ENCODE assay signal across 25 mouse cellular contexts in genomic region chr7:138345451-138345850, GRCm38 (mm10). TPM values are rescaled to one million over a fixed set of nuclear protein-coding genes. Genes with fewer than 3 reads are reported as not detected.
DNase-seq lines count a peak whose midpoint lies in the region; ATAC-seq lines count a peak whose summit lies in the region.
"Had no signal": no experiment of that assay in that cellular context is flagged by ENCODE, and none has a peak within 500 bp of the region (broad histone marks: within the 10 kb centered on the region; RNA-seq: fewer than 3 reads in every experiment).

No protein-coding gene starts in this region.

- H3K4me1 ChIP-seq in forebrain, embryonic 16.5 days (replicated peaks; ENCODE audit: control insufficient read depth, insufficient read depth, low read length) = no peaks in the 10 kb centered on the region
- peaks cover 5% of the 10 kb centered on the region for H3K4me1 ChIP-seq in forebrain, embryonic 13.5 days
- no peaks in the 10 kb centered on the region for H3K4me1 ChIP-seq in kidney, embryonic 15.5 days
- no peaks in the 10 kb centered on the region for H3K4me1 ChIP-seq in midbrain, embryonic 14.5 days (ENCODE audit: control insufficient read depth, insufficient read depth, low read length)
- 0 out of 2 replicates have a peak, but pooled peaks cover 2% of the 10 kb centered on the region for H3K4me1 ChIP-seq in midbrain, embryonic 10.5 days
- H3K4me1 ChIP-seq: heart, embryonic 10.5 days; intestine, embryonic 15.5 days; limb, embryonic 10.5 days; liver, embryonic 15.5 days; lung, embryonic 15.5 days; megakaryocyte, embryonic 14.5 days had no signal

- DNase-seq in kidney, adult 18-20 months = no peak
- DNase-seq in midbrain, embryonic 14.5 days = peak; percentile 47
- no peak for DNase-seq in midbrain, embryonic 10.5 days (ENCODE audit: low spot score)
- no peak for DNase-seq in gastrocnemius, postnatal 10 days
- DNase-seq: adrenal gland, adult 2 months; cerebellum, adult 18-20 months; heart, postnatal 4 days; liver; lung, postnatal 36 days; right cerebral cortex, postnatal 14 days had no signal

- no peaks in the 10 kb centered on the region for H3K36me3 ChIP-seq in forebrain, embryonic 16.5 days (ENCODE audit: control insufficient read depth, insufficient read depth)
- no peaks in the 10 kb centered on the region for H3K36me3 ChIP-seq in forebrain, embryonic 13.5 days (ENCODE audit: poor library complexity, severe bottlenecking)
- no peaks in the 10 kb centered on the region for H3K36me3 ChIP-seq in kidney, embryonic 15.5 days
- no peaks in the 10 kb centered on the region for H3K36me3 ChIP-seq in midbrain, embryonic 14.5 days (ENCODE audit: control insufficient read depth, insufficient read depth, low read length)
- H3K36me3 ChIP-seq in midbrain, embryonic 10.5 days = no peaks in the 10 kb centered on the region
- H3K36me3 ChIP-seq: heart, embryonic 10.5 days; intestine, embryonic 15.5 days; limb, embryonic 10.5 days; liver, embryonic 15.5 days; lung, embryonic 15.5 days had no signal

- ATAC-seq in forebrain, embryonic 16.5 days = peak; percentile 40; the same call in 1 of the 2 replicates
- ATAC-seq in forebrain, embryonic 13.5 days = no peak
- peak; percentile 74 for ATAC-seq in kidney, embryonic 15.5 days (replicated peaks; ENCODE audit: low FRiP score)
- no peak for ATAC-seq in midbrain, embryonic 14.5 days (ENCODE audit: low FRiP score, low TSS enrichment)
- ATAC-seq: intestine, embryonic 15.5 days; midbrain, embryonic 16.5 days had no signal

- no peaks in the 10 kb centered on the region for H3K9me3 ChIP-seq in forebrain, embryonic 16.5 days (ENCODE audit: control insufficient read depth, low read length)
- no peaks in the 10 kb centered on the region for H3K9me3 ChIP-seq in forebrain, embryonic 13.5 days (replicated peaks)
- H3K9me3 ChIP-seq in kidney, embryonic 15.5 days (replicated peaks) = no peaks in the 10 kb centered on the region
- no peaks in the 10 kb centered on the region for H3K9me3 ChIP-seq in midbrain, embryonic 14.5 days (ENCODE audit: control insufficient read depth, low read length)
- H3K9me3 ChIP-seq in midbrain, embryonic 10.5 days (replicated peaks) = no peaks in the 10 kb centered on the region
- H3K9me3 ChIP-seq: heart, embryonic 10.5 days; intestine, embryonic 15.5 days; limb, embryonic 10.5 days; liver, embryonic 15.5 days; lung, embryonic 15.5 days; megakaryocyte, embryonic 14.5 days had no signal

- H3K4me2 ChIP-seq in forebrain, embryonic 16.5 days (ENCODE audit: low read length) = no peak overlapping the region
- no peak overlapping the region for H3K4me2 ChIP-seq in forebrain, embryonic 13.5 days
- H3K4me2 ChIP-seq in kidney, embryonic 15.5 days = no peak overlapping the region
- no peak overlapping the region for H3K4me2 ChIP-seq in midbrain, embryonic 14.5 days (ENCODE audit: low read length)
- H3K4me2 ChIP-seq: intestine, embryonic 15.5 days; liver, embryonic 15.5 days; lung, embryonic 15.5 days had no signal

- no peak overlapping the region for H3K4me3 ChIP-seq in forebrain, embryonic 16.5 days (replicated peaks; ENCODE audit: low read length)
- no peak overlapping the region for H3K4me3 ChIP-seq in forebrain, embryonic 13.5 days
- H3K4me3 ChIP-seq in kidney, embryonic 15.5 days (replicated peaks) = no peak overlapping the region
- no peak overlapping the region for H3K4me3 ChIP-seq in midbrain, embryonic 14.5 days (replicated peaks; ENCODE audit: low read depth, low read length)
- H3K4me3 ChIP-seq in midbrain, embryonic 10.5 days = no peak overlapping the region
- H3K4me3 ChIP-seq: heart, embryonic 10.5 days; intestine, embryonic 15.5 days; limb, embryonic 10.5 days; liver, embryonic 15.5 days; lung, embryonic 15.5 days; megakaryocyte, embryonic 14.5 days had no signal

- no peak overlapping the region for H3K27ac ChIP-seq in forebrain, embryonic 16.5 days (ENCODE audit: low read length)
- no peak overlapping the region for H3K27ac ChIP-seq in forebrain, embryonic 13.5 days
- H3K27ac ChIP-seq in kidney, embryonic 15.5 days = no peak overlapping the region
- H3K27ac ChIP-seq in midbrain, embryonic 14.5 days (replicated peaks; ENCODE audit: low read depth, low read length) = no peak overlapping the region
- no peak overlapping the region for H3K27ac ChIP-seq in midbrain, embryonic 10.5 days (replicated peaks)
- H3K27ac ChIP-seq: heart, embryonic 10.5 days; intestine, embryonic 15.5 days; limb, embryonic 10.5 days; liver, embryonic 15.5 days; lung, embryonic 15.5 days had no signal

- no peaks in the 10 kb centered on the region for H3K27me3 ChIP-seq in forebrain, embryonic 16.5 days (replicated peaks; ENCODE audit: control insufficient read depth, insufficient read depth, low read length)
- no peaks in the 10 kb centered on the region for H3K27me3 ChIP-seq in forebrain, embryonic 13.5 days
- H3K27me3 ChIP-seq in kidney, embryonic 15.5 days = no peaks in the 10 kb centered on the region
- H3K27me3 ChIP-seq in midbrain, embryonic 14.5 days (ENCODE audit: control insufficient read depth, insufficient read depth, low read length) = no peaks in the 10 kb centered on the region
- H3K27me3 ChIP-seq in midbrain, embryonic 10.5 days (ENCODE audit: low read depth, poor library complexity, severe bottlenecking) = no peaks in the 10 kb centered on the region
- H3K27me3 ChIP-seq: intestine, embryonic 15.5 days; liver, embryonic 15.5 days; lung, embryonic 15.5 days; megakaryocyte, embryonic 14.5 days had no signal

- WGBS in forebrain, embryonic 16.5 days = 29% methylated on average over 6 of the region's 6 CpGs
- 34% methylated on average over 6 of the region's 6 CpGs for WGBS in forebrain, embryonic 13.5 days
- WGBS in kidney, embryonic 15.5 days = 52% methylated on average over 6 of the region's 6 CpGs
- WGBS in midbrain, embryonic 14.5 days = 58% methylated on average over 6 of the region's 6 CpGs
- 77% methylated on average over 6 of the region's 6 CpGs for WGBS in midbrain, embryonic 10.5 days

- no peak overlapping the region for H3K9ac ChIP-seq in forebrain, embryonic 16.5 days (replicated peaks; ENCODE audit: low read depth, low read length)
- no peak overlapping the region for H3K9ac ChIP-seq in forebrain, embryonic 13.5 days
- no peak overlapping the region for H3K9ac ChIP-seq in kidney, embryonic 15.5 days
- no peak overlapping the region for H3K9ac ChIP-seq in midbrain, embryonic 14.5 days (replicated peaks; ENCODE audit: low read length)
- H3K9ac ChIP-seq: intestine, embryonic 15.5 days; liver, embryonic 15.5 days; lung, embryonic 15.5 days had no signal

RNA-seq across cellular contexts. Expression of gene Tcerg1l, which starts 52.1 kb away (rescaled TPM):
- 8.2 and 11.2 TPM in 2 replicates for polyA plus RNA-seq in forebrain, embryonic 16.5 days (2015; fragmentation: Nextera tagmentation; extraction: Ambion mirVana)
- 3.0 and 3.4 TPM in 2 replicates for polyA plus RNA-seq in forebrain, embryonic 13.5 days (2015; fragmentation: Nextera tagmentation; extraction: Ambion mirVana)
- polyA plus RNA-seq in kidney, embryonic 15.5 days (2015; fragmentation: Nextera tagmentation; extraction: Ambion mirVana) = 1.3 and 1.8 TPM in 2 replicates
- polyA plus RNA-seq in midbrain, embryonic 14.5 days (2014; fragmentation: Nextera tagmentation; extraction: Ambion mirVana) = 18.7 and 24.2 TPM in 2 replicates
- 2.1 and 2.6 TPM in 2 replicates for polyA plus RNA-seq in midbrain, embryonic 10.5 days (2016; fragmentation: Nextera tagmentation; extraction: Ambion mirVana)
- under 1 TPM; 0.19 to 0.25 TPM for total RNA-seq in gastrocnemius, postnatal 10 days (2021)
- total RNA-seq: gastrocnemius, adult 8-10 months; granulocyte monocyte progenitor cell, adult 5-6 weeks; heart, postnatal 4 days; MEL; neutrophil, adult 5-6 weeks had no signal
- polyA plus RNA-seq: C2C12; liver, embryonic 15.5 days had no signal

Comparison
In these comparisons a context has a peak if more than half of its experiments do, and no peak if none do; other contexts are left out.
1. ATAC-seq: peak in forebrain, embryonic 16.5 days (single experiment) and kidney, embryonic 15.5 days (single experiment); none in forebrain, embryonic 13.5 days (single experiment) and midbrain, embryonic 14.5 days (single experiment).